Mouse (Mus musculus) Muller cell, postnatal 12 days (primary cell): ENCODE measurements at regions not wholly inside any gene's neighbourhood (a gene's known extent, or its start where the extent isn't known, plus 50 kb on each side); places are given as distances from the start of the nearest gene placed in this dataset.

ENCODE experiments used
- DNase-seq: peaks from one replicate; pipeline ENCODE4 v3.0.0-alpha.2; 2015; ENCODE audit errors: inconsistent ontology term

- no peak for DNase-seq
Observed at GRCm38 (mm10) chr16:95929700-95930435, 60.9 kb downstream of the Psmg1 start.

DNA sequence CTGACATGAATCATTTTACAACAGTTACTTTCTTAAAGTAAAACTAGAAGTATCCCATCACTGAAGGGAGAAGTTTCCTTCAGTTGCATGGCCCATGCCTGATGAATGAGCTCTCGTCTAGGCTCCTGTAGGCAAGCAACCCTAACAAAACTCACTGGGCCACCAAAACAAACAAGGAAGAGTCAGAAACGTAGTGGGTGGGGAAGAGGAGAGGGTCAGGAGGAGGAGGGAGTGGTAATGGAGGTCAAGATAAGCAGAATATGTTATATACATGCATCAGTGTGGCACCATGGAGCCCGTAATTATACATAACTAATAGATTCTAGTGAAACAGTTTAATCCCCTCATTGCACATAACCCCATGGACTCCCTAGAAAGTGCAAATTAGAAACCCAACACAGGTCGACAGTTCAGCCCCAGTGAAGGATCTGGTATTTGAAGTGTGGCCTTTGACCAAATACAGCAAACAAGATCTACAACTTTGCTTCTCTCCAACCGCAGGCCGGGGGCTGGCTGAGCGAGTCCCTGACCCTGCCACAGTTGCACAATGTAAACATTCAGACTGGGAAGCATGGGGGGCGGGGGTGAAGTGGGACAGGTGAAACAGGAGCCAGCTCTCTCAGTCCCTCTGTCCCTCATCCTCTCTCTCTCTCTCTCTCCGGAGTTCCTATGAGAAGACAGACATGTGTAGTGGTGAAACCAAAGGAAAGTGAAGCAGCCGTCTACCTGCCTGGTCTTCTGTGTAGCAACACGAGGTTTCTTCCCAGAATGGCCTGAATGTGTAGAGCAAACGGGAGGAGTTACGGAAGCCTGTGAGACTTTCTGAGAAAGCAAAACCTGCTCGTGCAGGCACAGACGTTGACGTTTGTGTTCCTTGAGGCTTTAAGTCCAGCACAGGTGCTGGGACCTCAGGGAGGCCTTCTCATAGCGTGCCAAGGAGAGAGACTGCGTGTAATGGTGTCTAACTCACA lies 62.2 kb downstream of the Psmg1 start:
- no peak for DNase-seq

DNA sequence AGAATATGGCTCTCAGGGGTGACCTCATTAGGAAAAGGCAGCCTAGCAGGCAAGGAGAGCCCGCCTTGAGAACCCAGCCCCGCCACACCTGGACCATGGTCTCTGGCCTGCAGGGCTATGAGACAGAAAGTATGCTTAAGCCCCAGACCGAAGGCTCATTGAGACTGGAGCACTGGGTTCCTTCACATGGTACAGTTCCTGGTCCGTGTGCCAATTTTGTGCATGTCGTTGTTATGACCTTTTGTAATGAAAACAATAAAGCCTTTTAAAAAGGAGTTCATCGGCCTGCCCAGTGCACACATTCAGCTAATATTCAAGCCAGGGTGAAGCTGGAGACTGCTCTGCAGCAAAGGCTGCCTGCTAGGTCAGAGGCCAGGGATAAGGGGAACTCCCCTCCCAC lies 64.2 kb downstream of the Psmg1 start:
- DNase-seq, result no peak

- no peak for DNase-seq
Observed at GRCm38 (mm10) chr16:95924716-95925115, 66.0 kb downstream of the Psmg1 start.

GRCm38 (mm10) chr16:95923991-95924390 lies 66.8 kb downstream of the Psmg1 start:
- DNase-seq, result no peak

DNA sequence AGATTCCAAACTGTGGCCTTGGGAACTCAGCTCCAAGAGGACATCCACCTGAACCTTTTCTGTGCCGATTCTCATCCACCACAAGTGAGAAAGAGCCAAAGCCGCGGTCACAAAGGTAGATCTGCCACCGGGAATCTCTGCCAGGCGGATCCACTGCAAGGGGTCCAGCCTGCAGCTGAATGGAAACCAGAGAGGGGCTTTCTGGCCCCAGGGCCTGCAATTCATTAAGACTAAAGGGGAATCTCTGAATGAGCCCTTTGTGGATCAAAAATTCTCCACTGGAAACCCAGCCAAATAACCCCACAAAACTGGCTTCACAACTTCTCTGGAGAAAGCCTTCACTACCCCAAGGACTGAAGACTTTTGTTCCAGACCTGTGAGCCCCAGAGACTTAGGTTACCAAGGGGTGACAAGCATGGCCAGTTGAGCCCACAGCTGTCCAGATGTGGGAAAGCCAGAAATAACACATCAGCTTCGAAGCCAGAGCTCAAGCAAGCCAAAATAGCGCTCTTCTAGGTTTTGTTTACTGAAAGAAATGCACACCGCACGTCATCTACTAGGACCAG lies 68.3 kb downstream of the Psmg1 start:
- no peak for DNase-seq

GRCm38 (mm10) chr16:95921169-95921568 lies 69.6 kb downstream of the Psmg1 start:
- DNase-seq, result no peak

DNA sequence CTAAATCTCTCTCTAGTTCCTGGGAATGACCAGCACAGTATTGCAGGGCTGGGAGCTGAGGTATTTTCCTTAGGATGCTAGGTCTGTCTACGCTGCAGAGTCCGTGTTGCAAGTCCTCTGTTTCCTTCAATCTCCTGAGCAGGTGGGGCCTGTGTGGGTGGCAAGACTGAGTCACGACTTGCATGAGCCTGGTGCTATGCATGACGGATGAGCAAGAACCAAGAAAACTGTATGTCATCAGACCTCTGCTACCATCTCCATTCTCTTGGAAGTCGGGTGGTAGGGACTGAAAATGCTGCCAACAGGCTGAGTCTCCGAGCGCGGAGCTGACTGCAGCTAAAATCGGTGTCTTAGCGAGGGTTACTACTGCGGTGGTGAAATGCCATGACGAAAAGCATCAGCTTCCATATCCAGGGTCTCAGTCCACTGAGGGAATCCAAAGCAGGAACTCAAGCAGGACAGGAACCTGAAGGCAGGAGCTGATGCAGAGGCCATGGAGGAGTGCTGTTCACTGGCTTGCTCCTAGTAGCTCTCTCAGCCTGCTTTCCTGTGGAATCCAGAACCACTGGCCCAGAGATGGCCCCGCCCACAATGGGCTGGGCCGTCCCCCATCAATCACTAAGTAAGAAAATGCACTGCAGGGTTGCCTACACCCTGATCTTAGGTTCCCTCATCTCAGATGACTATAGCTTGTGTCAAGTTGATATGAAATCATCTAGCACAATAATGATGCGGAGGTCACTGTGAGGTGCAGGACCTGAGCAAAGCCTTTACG lies 71.9 kb downstream of the Psmg1 start:
- DNase-seq, result no peak

GRCm38 (mm10) chr16:95917635-95918407 lies 72.9 kb downstream of the Psmg1 start:
- no peak for DNase-seq

DNA sequence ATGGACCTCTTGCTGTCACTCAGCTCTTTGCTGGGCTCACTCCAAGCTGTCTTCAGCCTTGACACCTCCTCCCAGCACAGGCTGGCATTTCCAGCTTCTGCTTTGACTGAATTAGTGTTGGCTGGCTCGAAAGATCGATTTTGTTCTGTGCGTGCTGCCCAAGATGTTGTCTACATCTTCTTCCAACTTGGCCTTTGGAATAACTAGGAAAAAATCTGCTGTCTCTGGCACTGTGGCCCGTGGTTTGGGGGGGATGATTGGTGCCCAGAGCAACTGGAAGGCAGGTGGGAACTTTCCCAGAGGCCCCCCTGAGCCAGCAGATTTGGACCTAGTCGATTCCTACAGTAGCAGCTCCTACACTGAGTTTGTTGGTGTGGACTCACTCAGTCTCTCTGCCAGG lies 76.9 kb downstream of the Psmg1 start:
- DNase-seq, result no peak

DNA sequence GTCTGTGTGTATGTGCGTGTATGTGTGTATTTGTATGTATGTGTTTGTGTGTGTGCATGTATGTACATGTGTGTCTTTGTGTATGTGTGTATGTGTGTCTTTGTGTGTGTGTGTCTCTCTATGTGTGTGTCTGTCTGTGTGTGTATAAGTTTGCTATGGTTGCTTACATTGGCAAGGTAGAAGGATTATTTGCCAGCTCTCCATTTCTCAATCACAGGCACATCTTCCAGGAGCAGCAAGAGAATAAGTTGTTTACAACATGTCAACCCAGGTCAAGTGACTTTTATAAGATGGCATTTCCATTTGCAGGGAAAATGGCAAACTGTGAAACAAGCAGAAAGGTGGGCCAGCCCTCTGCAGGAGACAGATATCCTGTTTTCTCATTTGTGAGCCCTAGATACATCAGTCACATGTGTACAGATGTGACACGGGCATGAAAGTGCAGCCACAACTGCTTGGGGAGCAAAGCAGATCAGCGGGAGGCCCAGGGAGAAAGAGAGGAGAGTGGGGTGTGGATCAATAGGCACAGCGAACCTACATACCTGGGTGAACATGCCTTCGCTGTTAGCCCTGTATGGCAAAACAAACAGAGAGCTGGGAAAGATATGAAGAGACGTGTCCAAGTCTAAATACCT lies 86.1 kb downstream of the Psmg1 start:
- DNase-seq, result no peak

- DNase-seq, result no peak
Observed at GRCm38 (mm10) chr16:95903383-95903913, 87.3 kb downstream of the Psmg1 start.

DNA sequence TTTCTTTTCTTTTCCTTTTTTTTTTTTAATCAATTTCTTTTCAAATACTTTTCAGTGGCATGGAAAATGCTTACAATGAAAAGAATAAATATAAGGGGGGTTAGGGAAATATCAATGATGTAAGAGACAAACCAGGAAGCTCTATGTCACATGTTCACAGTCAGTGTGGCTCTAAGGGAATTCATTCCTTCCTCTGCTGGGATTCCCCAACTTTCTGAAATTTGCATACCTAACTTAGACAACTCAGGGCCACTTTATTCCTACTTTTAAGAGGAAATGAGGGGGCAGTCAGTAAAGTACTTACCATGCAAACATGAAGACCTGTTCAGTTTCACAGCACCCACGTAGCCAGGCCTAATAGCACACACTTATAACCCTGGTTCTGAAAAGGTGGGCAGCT lies 88.6 kb downstream of the Psmg1 start:
- no peak for DNase-seq

DNA sequence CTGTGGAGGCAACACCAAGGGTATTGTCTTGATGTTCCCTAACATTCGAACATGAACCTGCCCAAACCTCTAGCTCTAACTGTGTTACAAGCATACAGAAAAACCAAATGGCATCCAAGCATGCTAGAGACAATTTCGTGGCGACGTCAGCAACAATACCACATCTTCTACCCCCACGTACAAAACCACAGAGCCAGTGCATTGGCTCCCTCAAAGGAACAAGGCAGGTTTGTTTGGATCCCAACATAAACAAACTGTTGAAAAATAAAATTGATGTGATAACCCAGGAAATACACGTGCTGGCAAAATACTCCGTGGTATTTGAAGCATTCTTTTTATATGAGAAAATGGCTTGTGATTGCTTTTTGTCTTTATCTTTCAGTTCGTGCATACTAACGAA lies 89.4 kb downstream of the Psmg1 start:
- DNase-seq, result no peak

- no peak for DNase-seq
Observed at GRCm38 (mm10) chr16:95900181-95900580, 90.6 kb downstream of the Psmg1 start.

DNA sequence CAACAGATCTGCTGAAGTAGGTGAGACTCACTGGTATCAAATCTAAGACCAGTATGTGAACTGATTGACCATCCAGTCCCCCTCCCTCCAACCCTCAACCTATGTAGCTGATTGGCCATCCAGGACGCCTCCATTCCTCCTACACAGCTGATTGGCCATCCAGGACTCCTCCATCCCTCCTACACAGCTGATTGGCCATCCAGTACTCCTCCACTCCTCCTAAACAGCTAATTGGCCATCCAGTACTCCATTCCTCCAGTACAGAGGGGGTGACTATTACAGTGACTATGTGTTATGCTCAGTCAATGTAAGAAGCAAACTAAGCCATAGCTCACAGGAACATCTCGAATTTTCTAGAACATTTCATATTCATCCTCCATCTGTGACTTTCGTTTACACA lies 91.1 kb downstream of the Psmg1 start:
- no peak for DNase-seq

- no peak for DNase-seq
Observed at GRCm38 (mm10) chr16:95897843-95898242, 92.9 kb downstream of the Psmg1 start.

GRCm38 (mm10) chr16:95896126-95896525 lies 94.6 kb downstream of the Psmg1 start:
- no peak for DNase-seq

DNA sequence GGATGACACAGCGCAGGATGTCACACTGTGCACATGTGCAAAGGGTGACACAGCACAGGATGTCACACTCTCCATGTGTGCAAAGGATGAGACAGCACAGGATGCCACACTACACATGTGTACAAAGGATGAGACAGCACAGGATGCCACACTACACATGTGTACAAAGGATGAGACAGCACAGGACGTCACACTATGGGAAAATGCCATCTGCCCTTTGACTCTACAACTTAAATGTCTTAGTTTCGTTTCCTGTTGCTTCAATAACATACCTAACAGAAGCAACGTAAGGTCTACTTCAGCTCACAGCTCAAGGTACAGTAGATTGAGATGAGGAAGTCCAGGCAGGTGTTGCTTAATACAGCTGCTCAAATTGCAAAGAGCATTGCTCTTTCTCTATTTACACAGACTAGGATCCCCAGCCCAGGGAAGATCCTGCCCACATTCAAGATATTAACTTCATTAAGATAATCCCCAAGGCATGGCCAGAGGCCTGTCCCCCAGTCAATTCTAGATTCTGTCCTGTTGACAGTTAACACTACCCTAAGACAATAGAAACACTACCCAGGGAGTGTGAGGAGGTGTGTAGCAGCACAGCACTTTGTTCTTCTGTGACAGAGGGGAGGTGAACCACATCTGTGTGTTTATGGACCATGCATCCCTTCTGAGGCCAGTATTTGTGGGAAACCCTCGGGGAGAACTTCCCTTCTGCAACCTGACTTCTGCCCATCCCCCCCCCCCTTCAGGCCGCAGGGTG lies 97.0 kb downstream of the Psmg1 start:
- DNase-seq, result no peak

DNA sequence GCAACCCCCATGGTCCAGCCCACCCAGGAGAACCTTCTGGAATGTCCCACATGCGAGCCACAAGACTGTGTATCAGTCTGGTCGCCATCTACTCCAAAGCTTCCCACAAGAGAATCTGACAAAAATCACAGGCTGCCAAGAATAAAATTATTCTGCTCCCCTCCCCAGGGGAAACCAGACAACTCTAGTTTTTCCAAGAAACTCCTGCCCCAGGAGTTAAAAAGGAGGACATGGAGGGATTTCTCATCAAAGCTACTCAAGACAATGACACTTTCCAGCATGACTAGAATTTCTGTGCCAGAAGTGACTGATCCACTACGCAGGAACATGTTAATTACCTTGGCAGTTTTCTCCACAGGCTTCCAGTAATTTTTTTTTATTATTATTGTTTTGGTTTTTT lies 98.4 kb downstream of the Psmg1 start:
- DNase-seq, result no peak
